Mouse (Mus musculus) G1E (cell line): ENCODE measurements at regions not wholly inside any gene's neighbourhood (a gene's known extent, or its start where the extent isn't known, plus 50 kb on each side); places are given as distances from the start of the nearest gene placed in this dataset.

Experiments used
- CTCF ChIP-seq: IDR thresholded peaks from 2 replicates; pipeline ENCODE4 v1.5.1; 2012; ENCODE audit warnings: low read depth, low read length, inconsistent platforms, mixed read lengths
- GATA1 ChIP-seq: IDR thresholded peaks from 2 replicates; pipeline ENCODE4 v1.6.1; 2012; ENCODE audit warnings: borderline replicate concordance, low read length, inconsistent platforms, mixed read lengths
- GATA2 ChIP-seq: IDR thresholded peaks from 2 replicates; pipeline ENCODE4 v1.6.1; 2012; ENCODE audit warnings: low read depth, low read length, inconsistent platforms, borderline replicate concordance
- TAL1 ChIP-seq: conservative IDR thresholded peaks from 2 replicates; pipeline ENCODE4 v1.6.1; 2012; ENCODE audit warnings: low read depth, low read length, inconsistent platforms, mixed read lengths

DNA sequence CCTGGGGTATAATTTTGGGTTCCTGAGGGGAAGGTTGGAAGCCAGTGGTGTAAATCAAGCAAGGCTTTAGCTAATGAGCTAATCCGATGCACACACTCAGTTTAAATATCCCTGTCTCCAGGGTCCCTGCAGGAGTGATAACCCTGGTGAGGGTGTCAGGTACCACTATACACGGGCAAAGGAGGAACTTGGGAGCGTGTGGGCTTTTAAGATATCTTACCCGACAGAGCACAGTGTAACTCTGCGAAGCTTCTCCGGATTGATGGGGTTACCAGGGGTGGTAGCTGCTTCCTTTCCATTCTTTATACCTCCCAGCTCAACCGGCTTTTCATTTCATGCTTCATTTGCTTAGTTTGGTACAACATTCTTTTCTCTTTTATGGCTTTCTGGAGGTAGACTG, 480.3 kb upstream of the Kif2a start:
- TF ChIP-seq CTCF (no peak), TAL1 (no peak), GATA1 (no peak), GATA2 (no peak)
